Comparison of ENCODE assay signal across 8 mouse cellular contexts in genomic region chr7:19309884-19310641, GRCm38 (mm10). TPM values are rescaled to one million over a fixed set of nuclear protein-coding genes. Genes with fewer than 3 reads are reported as not detected.
DNase-seq lines count a peak whose midpoint lies in the region; ATAC-seq and TF ChIP-seq lines count a peak whose summit lies in the region.

TSS of gene Fosb (minus strand) at chr7:19310051.

- peak within 1 kb of the TSS; percentile 71 for H3K4me3 ChIP-seq in heart, embryonic 11.5 days (ENCODE audit: low read depth, low read length)
- H3K4me3 ChIP-seq in kidney, embryonic 16.5 days (ENCODE audit: low read length): peak within 1 kb of the TSS; percentile 74

- H3K27me3 ChIP-seq in heart, embryonic 11.5 days (ENCODE audit: control insufficient read depth, insufficient read depth, low read length): peaks cover 22% of the 10 kb centered on the region
- H3K27me3 ChIP-seq in kidney, embryonic 16.5 days (ENCODE audit: insufficient read depth, low read length): peaks cover 23% of the 10 kb centered on the region

- peak; percentile 58 for TF ChIP-seq CTCF in brain, embryonic 14.5 days (IDR thresholded peaks at IDR 0.05; ENCODE audit: borderline replicate concordance, extremely low read depth, insufficient read depth, insufficient read length)

- peak; percentile 73 for ATAC-seq in erythroblast, adult 5-6 weeks (replicated peaks; ENCODE audit: low FRiP score, poor library complexity, severe bottlenecking)
- ATAC-seq in heart, embryonic 11.5 days (replicated peaks; ENCODE audit: insufficient number of reproducible peaks, low FRiP score, low TSS enrichment): peak; percentile 82
- ATAC-seq in kidney, embryonic 16.5 days (ENCODE audit: low FRiP score, low TSS enrichment): peak; percentile 83

- H3K36me3 ChIP-seq in heart, embryonic 11.5 days (ENCODE audit: control insufficient read depth, insufficient read depth, low read length): no peaks in the 10 kb centered on the region
- H3K36me3 ChIP-seq in kidney, embryonic 16.5 days (ENCODE audit: insufficient read depth, low read length): no peaks in the 10 kb centered on the region

- peak within 1 kb of the TSS; percentile 69 for H3K9ac ChIP-seq in heart, embryonic 11.5 days (ENCODE audit: low read depth, low read length)
- H3K9ac ChIP-seq in kidney, embryonic 16.5 days (replicated peaks; ENCODE audit: low read length): peak within 1 kb of the TSS; percentile 63

- no peak for TF ChIP-seq POLR2A in brain, embryonic 14.5 days (IDR thresholded peaks at IDR 0.05; ENCODE audit: borderline replicate concordance, extremely low read depth, insufficient read depth, insufficient read length, poor library complexity, severe bottlenecking)

- H3K27ac ChIP-seq in heart, embryonic 11.5 days (ENCODE audit: low read depth, low read length): peak within 1 kb of the TSS; percentile 42
- no peak within 1 kb of the TSS for H3K27ac ChIP-seq in kidney, embryonic 16.5 days (ENCODE audit: low read length)

- peaks cover 12% of the 10 kb centered on the region for H3K4me1 ChIP-seq in heart, embryonic 11.5 days (ENCODE audit: control insufficient read depth, insufficient read depth, low read length)
- H3K4me1 ChIP-seq in kidney, embryonic 16.5 days (ENCODE audit: insufficient read depth, low read length): peaks cover 16% of the 10 kb centered on the region

- WGBS in heart, embryonic 11.5 days (ENCODE audit: insufficient replicate concordance): under 1% methylated on average over 49 of the region's 49 CpGs
- under 1% methylated on average over 49 of the region's 49 CpGs for WGBS in kidney, embryonic 16.5 days

- peak; percentile 99 for DNase-seq in CD4-positive helper T cell, adult 2 months (ENCODE audit: low read depth, low spot score)
- DNase-seq in brain, embryonic 14.5 days (ENCODE audit: low read depth): peak; percentile 98
- peak; percentile 91 for DNase-seq in liver
- peak; percentile 90 to 93 for DNase-seq in monocyte, adult 2 months (ENCODE audit: low read depth in 1 of 2, low spot score in 2 of 2)
- DNase-seq in spleen, postnatal 14 days (ENCODE audit: low spot score in 2 of 2): peak; percentile 83 to 90

- peak within 1 kb of the TSS; percentile 98 for H3K4me2 ChIP-seq in heart, embryonic 11.5 days
- H3K4me2 ChIP-seq in kidney, embryonic 16.5 days (replicated peaks; ENCODE audit: low read depth, low read length): peak within 1 kb of the TSS; percentile 100

- no peaks in the 10 kb centered on the region for H3K9me3 ChIP-seq in heart, embryonic 11.5 days (replicated peaks; ENCODE audit: control insufficient read depth, low read length)
- no peaks in the 10 kb centered on the region for H3K9me3 ChIP-seq in kidney, embryonic 16.5 days (ENCODE audit: low read length)

RNA-seq across cellular contexts. Expression of gene Fosb, which starts in this region (rescaled TPM):
- polyA plus RNA-seq in brain, embryonic 14.5 days (2012; rRNA removed): 0.19 and 0.23 TPM in 2 replicates
- 2.9 and 3.1 TPM in 2 replicates for total RNA-seq in erythroblast, adult 5-6 weeks (2015; ENCODE audit: low replicate concordance)
- total RNA-seq in erythroblast, adult 5-6 weeks (2017; ENCODE audit: low replicate concordance): 2.2 and 3.8 TPM in 2 replicates
- polyA plus RNA-seq in heart, embryonic 11.5 days (2014; fragmentation: Nextera tagmentation; extraction: Ambion mirVana): 0.11 and 0.17 TPM in 2 replicates
- polyA plus RNA-seq in kidney, embryonic 16.5 days (2015; fragmentation: Nextera tagmentation; extraction: Ambion mirVana): 0.17 and 0.22 TPM in 2 replicates

Comparison
In these comparisons a context has a peak if more than half of its experiments do, and no peak if none do; other contexts are left out.
1. Peak in DNase-seq in brain, embryonic 14.5 days; RNA of the gene not detected or under 1 TPM.
2. Peak in ATAC-seq, H3K4me3 ChIP-seq, H3K27ac ChIP-seq, H3K9ac ChIP-seq and H3K4me2 ChIP-seq in heart, embryonic 11.5 days; RNA of the gene not detected or under 1 TPM.
3. Peak in ATAC-seq, H3K4me3 ChIP-seq, H3K9ac ChIP-seq and H3K4me2 ChIP-seq in kidney, embryonic 16.5 days; RNA of the gene not detected or under 1 TPM.